Mouse (Mus musculus) lung, adult 18-20 months (tissue): Measurements from ENCODE around the gene Ripk4.

Experiments used
- DNase-seq, 2 experiments: peaks; one replicate each; pipeline ENCODE4 v3.0.0; 2022; ENCODE audit warnings: mixed read lengths in 2 of 2

Gene Ripk4

DNA sequence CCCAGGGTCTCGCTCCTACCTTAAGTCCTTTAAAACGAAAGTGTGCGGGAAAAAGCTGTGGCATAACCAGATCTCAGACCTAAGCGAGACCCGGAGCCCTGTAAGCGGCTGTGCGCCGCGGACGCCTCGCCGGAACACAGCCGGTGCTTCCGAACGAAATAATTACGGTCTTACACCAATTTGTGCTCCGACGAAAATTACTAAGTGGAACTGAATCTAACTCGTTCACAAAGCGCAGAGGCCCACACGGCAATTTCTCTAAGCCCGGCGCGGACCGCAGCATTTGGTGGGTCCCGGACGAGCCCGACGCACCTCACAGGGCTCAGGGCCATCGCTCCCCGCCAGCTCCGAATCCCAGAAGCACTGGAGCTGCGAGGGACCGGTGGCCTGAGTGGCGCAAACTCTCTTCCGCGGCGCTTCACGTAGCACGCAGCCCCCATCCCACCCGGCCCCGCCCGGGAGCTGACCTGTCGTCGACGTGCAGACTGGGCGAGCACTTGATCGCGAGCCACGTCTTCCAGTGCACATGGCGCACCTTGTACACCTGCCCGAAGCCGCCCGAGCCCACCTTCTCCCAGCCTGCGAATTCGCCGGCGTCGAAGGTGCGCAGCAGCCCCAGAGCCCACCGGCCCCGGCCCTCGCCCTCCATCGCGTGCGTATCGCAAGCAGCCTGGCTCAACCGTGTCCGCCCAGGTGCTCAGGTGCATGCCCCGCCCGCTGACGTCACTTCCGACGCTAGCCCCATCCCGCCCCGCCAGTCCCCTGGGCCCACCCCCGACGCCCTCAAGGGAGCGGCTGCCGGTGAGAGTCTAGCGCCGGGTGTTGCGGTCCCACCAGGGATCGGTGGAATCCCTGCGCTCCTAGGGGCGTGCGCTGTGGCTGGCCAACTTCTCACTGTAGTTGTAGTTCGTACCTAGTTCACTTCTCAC lies at the start of gene Ripk4:
Ripk4 (minus strand) TSS at position 727 of the 929 bp plus-strand sequence.
- peak; percentile 82 to 87 for DNase-seq

DNA sequence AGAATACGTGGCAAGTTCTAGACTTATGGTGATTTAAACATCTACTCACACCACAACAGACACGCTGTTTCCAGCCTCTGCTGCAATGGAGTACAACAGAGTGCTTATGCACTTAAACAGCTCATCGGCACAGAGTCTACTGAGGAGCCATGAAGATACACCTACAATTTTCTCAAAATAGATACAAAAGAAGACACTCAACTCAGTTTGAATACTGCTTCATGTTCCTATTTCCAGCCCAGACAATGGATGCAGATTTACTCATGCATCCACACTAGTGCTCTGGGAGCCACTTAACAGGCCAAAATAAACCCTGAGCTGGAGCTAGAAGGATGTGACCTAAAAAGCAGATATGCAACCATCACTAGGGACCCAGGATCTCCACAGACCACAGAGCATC lies 45.3 kb upstream of the Ripk4 start:
- no peak for DNase-seq

DNA sequence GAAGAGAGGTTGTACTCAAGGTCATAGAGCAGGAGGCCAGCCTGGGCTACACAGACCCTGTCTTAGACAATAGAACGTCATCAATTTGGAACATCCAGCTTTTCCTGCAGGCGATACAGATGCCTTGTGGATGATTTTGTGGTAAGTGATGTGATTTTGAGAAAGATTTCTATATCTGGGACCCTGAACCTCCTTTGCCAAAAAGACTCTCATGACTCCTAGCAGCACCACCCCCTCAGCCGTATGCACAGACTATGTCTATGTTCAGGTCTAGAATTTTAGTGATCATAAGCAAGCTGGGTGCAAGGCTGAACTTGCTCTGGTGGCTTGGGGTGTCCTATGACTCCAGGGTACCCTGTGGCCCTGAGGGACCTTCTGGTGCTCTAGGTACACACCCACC lies 42.1 kb upstream of the Ripk4 start:
- no peak for DNase-seq

DNA sequence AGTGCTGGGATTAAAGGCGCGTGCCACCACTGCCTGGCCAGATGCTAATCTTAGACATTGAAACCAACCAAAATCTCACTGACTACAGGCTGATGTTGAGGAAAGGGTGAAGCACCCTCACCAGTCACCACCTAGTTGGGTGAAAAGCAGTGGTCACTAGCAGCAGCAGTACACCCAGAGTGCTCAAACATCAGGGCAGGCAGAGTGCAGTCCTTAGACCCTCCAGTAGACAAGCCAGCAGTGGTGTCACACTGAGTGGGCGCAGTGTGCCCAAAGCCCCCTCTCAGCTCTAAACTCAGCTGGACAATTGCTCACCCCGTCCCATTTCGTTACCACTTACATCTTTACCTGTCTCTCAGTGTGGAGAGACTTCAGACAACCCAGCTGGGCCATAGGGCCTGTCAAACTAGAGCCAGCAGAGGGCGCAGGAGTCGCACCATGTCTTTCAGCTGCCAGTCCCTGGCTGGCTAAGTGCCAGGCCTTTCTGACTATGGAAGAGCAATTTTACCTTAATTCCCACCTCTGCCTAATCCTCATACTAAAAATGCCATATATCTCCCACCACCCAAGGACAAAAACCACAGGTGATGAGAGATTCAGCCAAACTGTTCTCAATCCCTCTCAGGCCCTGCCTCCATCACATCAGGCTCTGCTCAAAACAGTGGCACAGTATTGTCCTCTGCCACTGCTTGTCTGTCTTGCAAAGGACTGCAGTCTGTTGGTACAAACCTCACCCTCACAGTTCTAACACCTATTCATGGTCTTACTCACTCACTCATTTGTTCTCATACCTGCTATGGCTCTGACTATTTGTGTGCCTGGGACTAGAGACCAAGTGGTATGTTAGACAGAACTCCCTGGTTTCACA lies 41.3 kb upstream of the Ripk4 start:
- peak; percentile 76 to 81 for DNase-seq

DNA sequence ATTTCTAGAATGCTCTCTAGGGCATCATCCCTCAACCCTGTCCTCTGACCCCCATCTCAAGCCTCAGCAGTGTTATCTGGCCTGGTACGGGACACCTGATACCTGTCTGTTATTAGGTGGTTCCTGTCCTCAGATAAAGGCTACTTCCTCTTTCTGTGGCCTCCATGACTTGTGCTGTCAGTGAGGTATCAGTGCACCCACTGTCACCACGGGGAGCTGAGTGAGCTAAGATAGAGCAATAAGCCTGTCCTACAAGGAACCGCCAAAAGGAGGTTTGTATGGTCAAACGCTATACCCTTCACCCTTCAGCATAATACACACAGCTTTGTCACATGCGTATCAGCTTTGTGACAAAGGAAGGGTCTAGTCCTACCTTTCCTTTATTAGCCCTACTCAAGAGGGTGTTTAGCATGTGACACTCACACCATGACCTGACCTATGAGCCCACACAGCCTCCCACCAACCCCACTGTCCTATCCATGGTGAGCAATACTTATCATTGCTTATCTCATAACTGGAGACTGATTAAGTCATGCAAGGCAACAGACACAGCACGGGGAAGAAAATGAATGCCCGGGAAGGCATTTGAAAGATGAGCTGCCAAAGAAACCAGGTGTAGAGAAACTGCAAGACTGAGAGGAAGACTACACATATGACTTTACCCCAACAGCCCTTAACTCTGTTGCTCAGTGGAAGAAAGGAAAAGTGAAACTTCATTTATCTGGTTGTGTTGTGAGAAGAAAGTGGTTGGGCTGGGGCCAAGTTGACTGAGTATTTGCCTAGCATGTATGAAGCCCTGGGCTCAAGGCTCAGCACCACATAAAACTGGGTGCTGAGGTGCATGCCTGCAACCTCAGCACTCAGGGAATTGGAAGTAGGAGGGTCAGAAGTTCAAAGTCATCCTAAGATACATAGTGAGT lies 34.6 kb upstream of the Ripk4 start:
- no peak for DNase-seq

DNA sequence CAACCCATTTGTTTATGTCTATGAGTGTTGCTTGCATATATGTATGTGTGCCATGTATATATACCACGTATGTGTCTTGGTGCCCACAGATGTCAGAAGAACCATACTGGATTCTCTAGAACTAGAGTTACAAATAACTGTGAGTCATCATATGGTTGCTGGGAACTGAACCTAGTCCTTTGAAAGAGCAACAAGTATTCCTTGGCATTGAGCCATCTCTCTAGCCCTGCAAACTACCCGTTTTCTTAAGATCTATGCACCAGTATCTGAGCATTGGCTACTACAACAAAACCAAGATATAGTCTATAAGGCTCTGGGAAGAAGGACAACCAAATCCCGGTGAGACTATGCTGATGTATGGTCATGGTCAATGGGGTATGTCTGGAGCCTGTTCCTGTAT lies 33.6 kb upstream of the Ripk4 start:
- no peak for DNase-seq

DNA sequence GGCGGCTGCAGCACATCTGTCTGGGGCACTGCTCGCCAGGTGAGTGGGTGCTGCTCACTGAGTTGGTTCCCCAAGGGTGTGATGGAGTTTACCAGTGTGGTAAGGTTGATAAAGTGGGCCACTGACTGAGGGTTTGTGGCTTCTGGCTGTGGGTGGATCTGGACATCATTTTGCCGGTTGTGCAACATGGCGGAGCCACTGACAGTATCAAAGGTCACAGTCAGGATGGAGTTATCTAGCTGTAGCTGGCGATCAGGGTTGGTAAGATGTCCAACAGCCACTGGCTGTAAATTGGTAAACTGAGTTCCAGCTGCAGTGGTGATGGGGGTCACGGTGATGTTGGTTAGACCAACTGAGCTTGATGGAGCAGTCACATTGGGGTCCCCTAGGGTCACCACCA lies 30.7 kb upstream of the Ripk4 start:
- no peak for DNase-seq

DNA sequence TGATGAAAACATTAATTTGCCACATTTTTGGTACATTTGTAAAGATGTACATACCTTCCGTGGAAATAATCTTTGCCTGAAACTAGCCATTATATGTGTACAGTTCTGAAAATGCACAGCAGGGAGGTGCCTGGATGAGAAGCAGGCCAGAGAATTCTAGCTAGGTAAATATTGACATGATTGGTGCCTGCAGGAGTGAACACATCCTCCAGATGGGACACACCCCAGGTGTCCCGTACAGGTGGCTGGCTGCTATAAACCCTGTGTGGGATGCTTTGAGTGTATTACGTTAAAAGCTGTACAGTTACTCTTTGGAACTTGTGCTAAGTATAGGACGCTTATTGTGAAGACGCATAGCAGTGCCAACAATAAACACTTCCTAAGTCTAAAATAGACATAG lies 19.5 kb upstream of the Ripk4 start:
- DNase-seq: no peak

DNA sequence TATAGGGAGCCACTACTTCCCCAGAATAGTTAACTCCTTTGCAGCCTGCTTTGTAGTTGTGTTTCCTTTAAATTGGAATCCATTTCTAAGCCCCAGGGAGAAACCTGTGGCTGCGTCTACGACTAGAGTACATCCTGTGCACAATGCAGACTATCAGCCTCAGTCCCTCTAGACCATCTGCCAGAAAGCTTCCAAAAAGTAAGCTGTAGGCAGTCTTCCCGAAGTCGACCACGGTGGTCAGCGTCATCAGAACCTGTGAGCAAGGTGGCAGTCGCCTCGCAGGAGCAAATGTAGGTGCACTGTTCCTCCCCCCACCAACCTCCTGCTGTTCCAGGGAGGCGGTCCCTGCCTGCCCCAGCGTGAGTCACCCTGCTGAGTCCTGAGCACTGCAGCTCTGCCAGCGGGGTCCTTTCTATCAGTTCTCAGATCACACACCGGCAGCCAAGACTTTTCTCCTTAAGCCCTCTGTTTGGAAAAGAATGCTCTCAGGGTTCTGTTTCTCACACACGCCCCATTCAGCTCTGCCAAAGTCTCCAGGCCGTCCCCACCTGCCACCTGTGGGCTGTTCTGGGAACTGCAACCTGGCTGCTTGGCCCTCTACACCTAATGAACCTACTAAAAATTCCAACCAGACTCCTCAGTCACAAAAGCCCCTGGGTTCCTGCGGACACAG lies 14.9 kb upstream of the Ripk4 start:
- DNase-seq: peak; percentile 85 to 86

DNA sequence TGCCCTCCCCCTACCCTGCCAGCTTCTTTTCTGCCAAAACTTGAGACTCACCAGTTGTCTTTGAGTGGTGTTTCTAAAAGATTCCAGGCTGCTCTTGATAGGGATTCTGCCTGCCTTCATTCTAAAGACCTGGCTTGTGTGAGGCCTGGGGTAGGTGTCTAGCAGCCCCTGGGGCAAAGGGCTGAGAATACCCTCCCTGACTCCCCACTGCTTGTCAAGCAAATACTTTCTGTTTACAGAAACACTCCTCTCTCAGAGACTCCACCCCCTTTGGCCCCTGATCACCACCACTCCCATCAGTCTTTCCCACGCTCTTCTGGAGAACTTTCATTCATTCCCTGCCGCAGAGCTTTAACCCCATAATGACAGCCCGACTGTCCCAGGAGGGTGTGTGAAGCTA lies 2.9 kb upstream of the Ripk4 start:
- DNase-seq: peak; percentile 62 to 75

DNA sequence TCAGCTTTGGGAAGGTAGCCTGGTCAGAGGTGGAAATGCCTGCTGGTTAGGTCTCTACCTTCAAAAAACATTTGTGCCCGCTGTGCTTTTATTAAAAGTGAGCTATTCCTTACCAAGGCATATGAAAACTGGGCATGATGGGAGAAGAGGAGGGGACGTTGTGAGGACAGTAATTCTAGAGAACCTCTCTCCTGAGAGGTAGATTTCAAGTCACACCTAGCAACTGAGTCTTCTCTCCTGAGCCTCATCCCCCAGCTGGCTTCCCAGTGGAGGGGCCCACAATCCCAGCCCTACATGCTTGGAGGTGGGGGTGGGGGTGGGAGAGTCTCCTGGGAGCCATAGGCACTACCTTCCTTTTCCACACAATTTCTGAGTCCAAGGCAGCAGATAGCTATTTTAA lies 1.0 kb upstream of the Ripk4 start:
- DNase-seq: no peak

DNA sequence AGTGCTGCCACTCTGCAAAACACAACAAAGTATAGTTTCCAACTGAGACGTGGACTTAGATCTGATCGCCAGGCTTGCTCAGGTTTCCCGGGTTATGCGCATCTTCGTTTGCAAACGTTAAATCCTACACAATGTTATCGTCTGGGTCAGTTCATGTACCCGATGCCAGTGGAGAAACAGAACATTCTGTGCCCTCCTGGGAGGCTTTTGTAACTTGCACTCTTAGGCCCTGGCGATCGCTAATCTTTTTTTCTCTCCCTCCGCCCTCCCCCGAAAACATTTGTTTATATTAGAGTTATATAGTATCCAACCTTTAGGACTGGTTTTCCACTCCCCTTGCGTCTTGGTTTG lies 378 bp upstream of the Ripk4 start:
- peak in 1 of 2 experiments; percentile 27 for DNase-seq

DNA sequence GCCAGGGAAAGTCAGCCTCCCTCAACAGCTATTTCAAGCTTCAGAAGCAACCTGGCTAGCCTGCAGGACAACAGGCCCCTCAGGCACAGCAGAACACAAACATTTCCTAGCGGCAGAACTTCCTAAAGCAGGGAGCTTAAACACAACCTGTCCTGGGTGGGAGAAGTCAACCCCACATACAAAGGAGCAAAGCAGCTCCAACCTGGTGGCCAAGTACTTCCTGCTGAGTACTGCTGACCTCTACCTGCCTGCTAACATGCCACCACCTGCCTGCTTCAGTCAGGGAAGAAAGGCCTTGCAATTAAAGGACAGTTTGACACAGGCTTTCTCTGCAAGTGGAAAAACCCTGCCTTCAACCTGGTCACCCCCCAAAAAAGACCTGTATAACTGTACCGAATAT lies 1.8 kb downstream of the Ripk4 start:
- DNase-seq: peak in 1 of 2 experiments; percentile 32

DNA sequence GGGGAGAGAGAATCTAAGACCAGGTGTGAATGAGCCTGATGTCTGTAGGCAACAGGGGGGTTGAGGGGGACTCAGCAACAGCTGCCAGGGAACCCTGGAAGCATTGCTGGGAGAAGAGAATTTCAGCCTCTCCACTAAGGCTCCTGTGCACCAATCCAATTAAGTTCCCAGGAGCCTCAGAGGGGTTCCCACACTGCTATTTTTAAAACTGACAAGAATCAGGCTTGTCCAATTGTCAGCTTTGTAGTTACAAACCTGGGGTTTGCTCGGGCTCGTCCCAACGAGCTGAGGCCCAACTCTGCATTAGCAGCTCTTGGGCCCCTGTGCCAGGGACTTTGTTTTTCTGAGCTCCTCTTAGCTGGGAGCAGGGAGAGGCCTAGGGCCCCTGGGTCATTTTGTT lies 3.9 kb downstream of the Ripk4 start:
- DNase-seq: no peak

DNA sequence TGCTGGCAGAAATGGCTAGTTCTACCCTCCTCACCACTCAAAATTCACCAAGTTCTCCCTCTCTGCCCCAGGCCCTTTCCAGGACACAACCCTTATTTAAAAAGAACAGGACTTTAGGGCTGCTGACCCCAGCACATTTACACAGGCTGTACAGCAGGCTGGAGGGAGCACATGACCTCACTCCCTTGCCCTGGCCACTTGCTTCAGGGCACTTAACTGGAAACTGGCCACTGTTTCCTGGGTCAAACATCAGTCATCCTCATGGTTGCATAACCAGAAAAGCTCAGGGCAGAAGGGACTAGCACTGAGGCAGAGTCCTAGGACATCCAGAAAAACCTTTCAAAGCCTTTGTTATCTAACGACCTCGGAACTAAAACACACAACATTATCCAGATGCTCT lies 5.3 kb downstream of the Ripk4 start:
- peak; percentile 67 to 79 for DNase-seq

DNA sequence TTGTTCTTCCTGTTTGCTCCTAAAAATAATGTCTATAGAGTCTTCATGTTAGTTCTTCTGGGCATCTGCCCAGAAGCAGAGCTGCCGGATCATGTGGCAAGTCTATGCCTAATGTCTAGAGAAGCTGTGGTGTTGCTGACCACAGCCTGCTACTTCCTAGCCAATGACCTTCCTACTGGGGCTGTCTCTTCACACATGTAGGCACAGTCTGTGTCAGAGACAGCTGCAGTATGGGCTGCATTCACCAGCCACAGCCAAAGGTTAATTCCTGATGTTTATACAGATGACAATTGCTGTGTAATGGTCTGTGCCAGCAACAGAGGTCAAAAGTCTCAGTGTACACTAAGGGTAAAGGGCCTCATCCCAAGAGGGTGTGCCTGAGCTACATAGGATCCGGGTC lies 7.1 kb downstream of the Ripk4 start:
- no peak for DNase-seq

DNA sequence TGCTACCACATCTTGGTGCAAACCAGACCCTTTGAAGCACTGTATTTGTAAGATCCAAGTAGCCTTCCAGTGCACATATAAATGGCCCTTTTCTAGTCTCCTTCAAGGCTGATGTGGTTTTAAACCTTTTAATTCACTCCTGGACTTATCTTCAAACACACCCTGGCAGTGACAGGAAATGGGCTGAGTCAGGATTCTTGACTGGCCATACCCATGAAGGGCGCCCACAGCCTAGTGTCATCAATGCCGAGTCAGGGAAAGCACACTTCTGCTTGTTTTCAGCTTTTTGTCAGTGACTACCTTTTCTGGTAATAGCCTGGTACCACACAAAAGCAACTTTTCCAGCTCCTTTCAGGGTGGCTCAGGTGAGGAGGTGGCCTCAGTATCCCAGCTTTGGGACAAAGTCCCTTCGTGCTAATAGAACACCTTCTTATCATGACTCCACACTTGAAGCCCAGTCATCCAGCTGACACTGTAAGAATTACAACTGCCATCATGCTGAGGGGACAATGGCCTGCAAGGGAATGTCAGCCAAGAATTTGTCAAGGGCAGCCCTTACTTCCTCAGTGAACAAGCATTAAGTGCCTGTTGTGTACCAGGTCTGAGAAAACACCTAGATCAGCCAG lies 11.2 kb downstream of the Ripk4 start:
- DNase-seq: no peak

DNA sequence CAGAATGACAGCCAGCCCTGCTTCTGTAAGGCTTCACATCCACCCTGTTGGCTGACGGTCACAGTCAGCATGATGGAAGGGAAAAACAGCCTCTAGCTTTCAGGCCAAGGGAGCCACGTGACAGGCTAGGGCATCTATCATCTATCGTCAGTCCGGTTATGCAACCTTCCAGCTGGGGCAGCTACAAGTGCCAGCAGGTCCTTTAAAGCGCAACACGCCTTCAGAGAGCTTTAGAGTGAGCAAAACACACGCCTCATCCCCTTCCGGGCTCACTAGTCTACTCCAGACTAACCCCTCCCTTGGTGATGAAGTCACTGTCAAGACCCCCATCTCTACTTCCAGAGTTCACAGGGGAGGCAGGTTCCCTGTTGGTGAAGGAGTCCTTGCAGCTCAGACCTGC lies 11.7 kb downstream of the Ripk4 start:
- peak; percentile 87 to 92 for DNase-seq

DNA sequence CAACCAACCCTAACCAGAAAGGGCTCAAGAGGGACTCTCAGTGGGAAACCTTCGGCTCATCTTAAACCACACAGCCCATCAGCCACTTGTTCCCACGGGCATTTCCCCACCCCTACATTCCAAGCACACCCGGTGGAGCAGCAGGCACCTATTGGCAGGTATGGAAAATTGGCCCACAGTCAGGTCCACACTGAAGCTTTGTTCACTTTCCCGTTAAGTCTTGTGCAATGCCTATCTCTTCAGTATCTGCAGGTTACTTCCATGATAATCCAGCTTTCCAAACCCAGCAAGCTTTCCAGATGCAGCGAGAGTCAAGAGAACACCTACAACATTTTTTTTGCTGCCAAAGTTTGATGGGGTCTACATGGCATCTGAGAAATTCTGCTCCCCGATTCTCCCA lies 15.2 kb downstream of the Ripk4 start:
- no peak for DNase-seq

DNA sequence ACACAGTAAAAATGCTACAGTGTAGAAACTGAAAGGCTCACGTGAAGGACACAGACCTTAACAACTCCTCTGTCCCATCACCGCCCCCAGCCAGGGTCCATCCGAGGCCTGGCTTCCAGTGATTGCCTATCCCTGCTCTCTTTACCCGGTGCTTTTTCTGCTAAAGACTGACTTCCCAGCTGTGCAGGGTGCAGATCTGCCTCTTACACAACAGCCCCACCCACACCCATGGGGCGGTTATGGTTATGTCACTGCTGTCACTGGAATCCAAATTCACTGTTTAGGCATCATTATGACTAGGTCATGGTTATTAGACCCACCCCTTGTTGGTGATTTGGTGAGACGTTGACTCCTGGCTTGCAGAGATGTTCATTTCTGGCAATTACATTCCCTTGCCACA lies 25.6 kb downstream of the Ripk4 start:
- DNase-seq: no peak

DNA sequence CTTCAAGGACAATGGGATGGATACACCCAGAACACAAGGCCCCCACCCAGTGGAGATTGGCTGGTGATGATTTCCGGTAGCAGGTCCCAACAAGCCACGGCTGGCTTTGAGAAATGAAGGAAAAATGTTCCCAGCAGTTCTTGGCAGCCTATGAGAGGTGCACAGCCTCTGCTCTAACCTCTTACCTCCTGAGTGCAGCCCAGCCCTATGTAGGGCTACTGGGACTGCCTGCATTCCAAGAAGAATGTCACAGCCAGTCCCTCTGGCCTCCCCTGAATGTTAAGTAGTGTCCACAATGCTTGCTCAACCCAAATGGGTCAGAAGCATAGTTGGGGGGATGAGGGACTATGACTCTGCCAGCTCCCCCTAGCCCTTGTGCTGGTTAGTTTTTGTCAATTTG lies 27.0 kb downstream of the Ripk4 start:
- DNase-seq: peak in 1 of 2 experiments; percentile 53
